Mouse (Mus musculus): Measurements from ENCODE around the gene Sympk.

DNA sequence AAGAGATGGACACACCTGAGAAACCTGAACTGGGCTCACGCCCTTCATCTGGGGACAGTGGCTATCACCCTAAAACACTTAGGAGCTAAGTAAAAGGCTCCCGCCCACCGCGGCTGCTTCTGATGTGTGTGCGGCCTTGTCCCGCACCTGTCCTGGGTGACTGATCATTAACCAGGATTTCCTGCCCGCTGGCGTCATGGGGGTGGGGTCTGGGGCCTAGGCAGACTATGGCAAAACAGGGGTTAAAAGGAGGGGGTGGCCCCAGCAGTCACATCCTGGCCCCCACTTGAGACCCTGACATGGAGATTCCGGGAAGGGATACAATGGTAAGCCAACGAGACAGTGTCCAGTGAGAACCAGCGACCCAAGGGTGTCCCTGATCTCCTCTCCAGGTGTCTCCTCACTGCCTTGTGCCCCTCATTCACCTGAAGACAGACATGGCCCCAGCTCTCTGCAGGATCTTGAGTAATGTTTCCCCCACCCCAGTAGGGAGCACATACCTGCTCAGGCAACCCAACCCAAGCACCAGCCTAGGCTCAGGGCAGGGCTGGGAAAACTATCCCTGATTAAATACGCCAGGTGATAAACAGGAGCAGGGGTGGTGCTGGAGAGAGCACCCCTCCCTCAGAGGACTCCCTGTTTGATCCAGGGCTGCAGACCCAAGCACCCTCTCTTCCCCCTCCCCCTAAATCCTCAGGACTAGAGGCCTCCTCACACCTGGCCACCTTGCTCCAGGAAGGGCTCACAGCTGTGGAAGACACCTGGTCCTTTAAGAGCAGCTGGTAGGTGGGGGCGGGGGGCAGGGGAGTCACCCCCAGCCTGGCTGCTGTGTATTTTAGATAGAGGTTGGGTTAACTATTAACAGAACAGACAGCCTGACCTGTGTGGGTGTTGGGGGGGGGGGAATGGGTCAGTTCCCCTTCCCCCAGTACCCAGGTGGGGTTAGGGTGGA lies 16.9 kb upstream of the Sympk start:
- TF ChIP-seq CTCF (conservative IDR thresholded peaks at IDR 0.05 in 1 of 2, IDR thresholded peaks at IDR 0.05 in 1 of 2; ENCODE audit: low read depth in 2 of 2, low read length in 2 of 2) (no peak), MAX (IDR thresholded peaks at IDR 0.05; ENCODE audit: low read length) (no peak), MEF2A (IDR thresholded peaks at IDR 0.05; ENCODE audit: borderline replicate concordance, low read depth, low read length) (no peak), JUND (conservative IDR thresholded peaks at IDR 0.05; ENCODE audit: low read depth, low read length) (no peak), POLR2A (IDR thresholded peaks at IDR 0.05; ENCODE audit: low read depth, low read length) (no peak), MAFK (IDR thresholded peaks at IDR 0.05; ENCODE audit: insufficient replicate concordance, low read length) (no peak), USF1 (IDR thresholded peaks at IDR 0.05; ENCODE audit: low read depth, low read length) (no peak), UBTF (IDR thresholded peaks at IDR 0.05; ENCODE audit: low read depth, low read length) (no peak), EP300 (IDR thresholded peaks at IDR 0.05; ENCODE audit: low read length) (no peak), CHD1 (IDR thresholded peaks at IDR 0.05; ENCODE audit: low read depth, low read length) (no peak), HCFC1 (IDR thresholded peaks at IDR 0.05; ENCODE audit: low read depth, low read length) (no peak), IRF4 (IDR thresholded peaks at IDR 0.05; ENCODE audit: low read depth, low read length) (no peak)

All from CH12.LX (cell line).